Mouse (Mus musculus): ENCODE data around the gene Stt3b.

The Stt3b gene

GRCm38 (mm10) chr9:115317049-115317448 is 6.8 kb upstream of the Stt3b start:
- DNase-seq, result no peak

GRCm38 (mm10) chr9:115314556-115314955 is 4.3 kb upstream of the Stt3b start:
- no peak for DNase-seq

- DNase-seq, result no peak
Observed at GRCm38 (mm10) chr9:115313830-115314229, 3.6 kb upstream of the Stt3b start.

GRCm38 (mm10) chr9:115311223-115311520 is 951 bp upstream of the Stt3b start:
- no peak for DNase-seq

GRCm38 (mm10) chr9:115309977-115310345 is 260 bp downstream of the Stt3b start:
- no peak for DNase-seq

GRCm38 (mm10) chr9:115309381-115309971 is 745 bp downstream of the Stt3b start:
- no peak for DNase-seq

GRCm38 (mm10) chr9:115308941-115309380 is 1.3 kb downstream of the Stt3b start:
- DNase-seq, result peak in 1 of 2 experiments; percentile 45

- no peak for DNase-seq
Observed at GRCm38 (mm10) chr9:115308401-115308800, 1.8 kb downstream of the Stt3b start.

GRCm38 (mm10) chr9:115306202-115306601 is 4.0 kb downstream of the Stt3b start:
- peak in 1 of 2 experiments; percentile 41 for DNase-seq

- DNase-seq, result no peak
Observed at GRCm38 (mm10) chr9:115304149-115304548, 6.1 kb downstream of the Stt3b start.

- DNase-seq, result no peak
Observed at GRCm38 (mm10) chr9:115301593-115301992, 8.6 kb downstream of the Stt3b start.

GRCm38 (mm10) chr9:115301002-115301579 is 9.1 kb downstream of the Stt3b start:
- DNase-seq, result no peak

GRCm38 (mm10) chr9:115296738-115297137 is 13.5 kb downstream of the Stt3b start:
- DNase-seq, result peak; percentile 23 to 35

GRCm38 (mm10) chr9:115293920-115294594 is 16.2 kb downstream of the Stt3b start:
- DNase-seq, result peak in 1 of 2 experiments; percentile 12

GRCm38 (mm10) chr9:115287774-115288434 is 22.3 kb downstream of the Stt3b start:
- no peak for DNase-seq

- DNase-seq, result no peak
Observed at GRCm38 (mm10) chr9:115284385-115284784, 25.8 kb downstream of the Stt3b start.

- DNase-seq, result no peak
Observed at GRCm38 (mm10) chr9:115283403-115283802, 26.8 kb downstream of the Stt3b start.

- no peak for DNase-seq
Observed at GRCm38 (mm10) chr9:115278641-115279040, 31.6 kb downstream of the Stt3b start.

GRCm38 (mm10) chr9:115274806-115275205 is 35.4 kb downstream of the Stt3b start:
- DNase-seq, result no peak

GRCm38 (mm10) chr9:115273095-115273649 is 37.0 kb downstream of the Stt3b start:
- DNase-seq, result no peak

GRCm38 (mm10) chr9:115272451-115272850 is 37.8 kb downstream of the Stt3b start:
- peak in 1 of 2 experiments; percentile 22 for DNase-seq

GRCm38 (mm10) chr9:115271556-115271955 is 38.7 kb downstream of the Stt3b start:
- DNase-seq, result no peak

GRCm38 (mm10) chr9:115261896-115262295 is 48.3 kb downstream of the Stt3b start:
- no peak for DNase-seq
